Mouse (Mus musculus) lung, postnatal 4 days (tissue): ENCODE measurements around the gene Cblb.

Experiments
- DNase-seq, 2 experiments: peaks; one replicate each; pipeline ENCODE4 v3.0.0; 2021

The Cblb gene

DNA sequence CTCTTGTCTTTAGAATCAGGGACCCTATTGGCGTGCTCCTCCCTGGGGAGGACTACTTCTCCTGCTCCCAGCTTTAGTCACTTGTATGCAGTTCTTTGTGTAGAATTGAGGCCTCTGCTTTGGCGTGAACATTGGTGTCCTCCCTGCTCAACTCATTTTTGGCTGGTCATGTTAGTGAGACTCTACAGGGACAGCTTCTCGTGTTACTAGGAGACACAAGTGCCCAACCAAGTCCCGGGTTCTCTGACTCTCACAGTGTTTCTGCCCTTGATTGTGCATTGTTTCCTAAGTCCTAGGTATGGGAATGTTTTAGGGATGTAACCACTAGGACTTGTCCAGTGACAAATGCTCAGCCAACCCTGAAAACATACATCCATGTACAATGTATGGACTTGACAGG is 9.9 kb downstream of the Cblb start:
- DNase-seq: no peak

DNA sequence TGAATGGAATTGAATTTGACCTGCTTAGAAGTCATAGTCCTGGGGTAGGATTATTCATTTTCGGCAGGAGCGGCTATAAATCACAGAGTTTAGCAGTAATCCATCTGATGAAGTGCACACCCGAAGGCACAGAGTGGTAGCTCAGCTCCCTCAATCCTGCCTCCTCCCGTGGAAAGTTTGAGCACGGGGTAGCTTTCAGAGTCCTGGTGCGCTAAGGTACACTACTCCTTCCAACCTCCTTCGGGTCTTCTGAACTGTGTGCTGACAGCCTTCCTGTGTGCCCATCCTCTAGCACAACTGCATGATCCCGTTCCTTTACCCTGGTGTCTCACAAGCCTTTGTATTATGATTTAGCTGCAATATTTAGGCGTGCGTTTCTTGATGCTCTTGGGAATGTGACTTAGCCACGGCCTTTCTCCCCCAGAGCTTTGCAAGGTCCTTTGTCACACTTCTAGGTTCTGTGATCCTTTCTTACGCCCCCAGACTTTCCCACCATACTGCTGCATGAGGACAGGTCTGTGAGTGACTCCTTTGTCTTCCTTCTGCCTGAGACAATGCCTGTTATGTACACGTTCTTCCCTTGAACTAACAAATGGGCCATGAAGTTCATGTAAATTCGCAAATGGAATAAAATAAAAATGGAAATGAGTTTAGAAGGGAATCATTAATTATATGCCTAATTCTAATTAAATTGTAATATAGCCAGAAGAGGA is 11.8 kb downstream of the Cblb start:
- DNase-seq: no peak

DNA sequence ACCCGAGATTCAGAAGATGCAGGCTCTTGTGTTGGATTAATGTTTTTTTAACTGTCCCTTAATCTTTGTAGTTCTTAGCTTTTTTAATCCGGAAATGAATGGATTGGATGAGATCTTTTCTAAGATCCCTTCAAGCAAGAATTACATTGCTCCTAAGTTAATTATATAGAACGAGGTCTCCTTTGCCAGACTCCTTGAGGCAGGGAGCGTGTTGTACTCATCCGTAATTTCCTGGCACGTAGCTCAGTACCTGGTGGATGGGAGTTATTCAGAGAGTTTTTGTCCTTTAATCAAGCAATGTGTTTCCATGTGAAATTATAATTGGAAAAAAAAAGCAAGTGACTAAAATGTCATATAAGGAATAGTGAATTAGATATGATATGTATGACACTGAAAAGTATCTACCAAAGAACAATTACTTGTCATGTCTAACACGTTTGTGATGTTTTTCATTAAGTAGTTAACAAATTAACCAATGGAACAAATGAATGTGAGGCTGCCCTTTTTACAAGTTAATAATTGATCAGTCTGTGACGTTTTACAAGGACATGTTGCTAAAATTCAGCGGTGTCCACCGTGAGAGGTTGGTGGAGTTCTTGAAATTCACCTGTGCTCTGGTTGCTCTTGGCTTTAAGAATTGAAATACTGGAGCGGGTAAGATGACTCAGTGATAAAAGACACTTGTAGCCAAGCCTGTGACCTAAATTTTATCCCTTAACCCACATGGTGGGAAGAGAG is 12.5 kb downstream of the Cblb start:
- DNase-seq: no peak

GRCm38 (mm10) chr16:52044518-52044917 is 13.5 kb downstream of the Cblb start:
- DNase-seq: no peak

DNA sequence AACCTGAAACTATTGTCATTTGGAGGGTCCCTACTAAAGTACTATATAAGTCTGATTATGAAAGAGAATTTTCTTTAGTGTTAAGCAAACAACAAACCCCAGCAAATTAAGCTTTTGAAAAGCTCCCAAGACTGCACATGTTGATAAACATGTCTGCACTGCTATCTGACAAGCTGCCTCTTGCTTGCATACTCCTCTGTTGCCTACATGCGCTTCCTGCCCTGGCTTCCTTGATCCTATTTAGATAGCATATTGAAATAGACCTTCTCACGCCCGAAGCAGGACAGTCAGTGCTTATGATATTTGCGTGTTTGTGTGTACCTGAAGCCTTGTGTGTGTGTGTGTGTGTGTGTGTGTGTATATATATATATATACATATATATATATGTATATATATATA is 14.0 kb downstream of the Cblb start:
- DNase-seq: no peak

GRCm38 (mm10) chr16:52046464-52046863 is 15.4 kb downstream of the Cblb start:
- no peak for DNase-seq

DNA sequence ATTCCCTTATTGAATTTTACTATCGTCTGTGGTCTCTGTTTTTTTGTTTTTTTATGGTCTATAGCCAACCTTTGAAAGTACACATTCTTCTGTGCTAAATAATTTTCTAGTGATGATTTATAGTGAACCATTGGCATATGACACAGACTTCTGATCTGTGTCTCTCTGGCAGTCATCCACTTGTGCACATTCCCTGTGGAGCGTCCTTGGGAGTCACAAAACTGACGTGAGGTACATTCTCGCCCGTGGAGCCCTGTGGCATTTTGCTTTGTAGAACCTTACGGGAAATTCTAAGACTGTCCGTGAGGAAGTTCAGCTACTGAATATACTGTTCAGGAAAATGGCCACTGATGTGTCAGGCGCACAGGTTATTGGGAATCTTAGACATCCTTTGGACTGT is 20.1 kb downstream of the Cblb start:
- DNase-seq: no peak

- DNase-seq: no peak
Observed at GRCm38 (mm10) chr16:52052734-52053133, 21.7 kb downstream of the Cblb start.

- DNase-seq: no peak
Observed at GRCm38 (mm10) chr16:52055236-52055635, 24.2 kb downstream of the Cblb start.

DNA sequence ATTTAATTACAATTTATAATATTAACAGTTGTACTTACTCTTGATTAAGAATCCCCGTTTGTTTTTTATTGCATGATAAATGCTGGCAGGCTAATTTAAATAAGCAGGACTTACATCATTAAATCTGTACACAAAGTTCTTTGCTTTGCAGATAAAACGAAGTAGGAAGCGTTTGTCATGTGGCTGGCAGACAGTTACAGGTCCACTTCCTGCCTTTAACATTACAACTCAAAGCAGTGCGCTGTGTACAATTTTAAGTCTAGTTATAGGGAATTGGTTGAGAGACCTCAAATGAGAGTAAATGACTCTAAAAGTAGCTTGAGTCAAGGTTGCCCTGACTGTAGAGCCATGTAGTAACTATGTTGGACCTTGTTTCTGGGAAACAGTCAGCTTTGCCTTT is 25.1 kb downstream of the Cblb start:
- no peak for DNase-seq

DNA sequence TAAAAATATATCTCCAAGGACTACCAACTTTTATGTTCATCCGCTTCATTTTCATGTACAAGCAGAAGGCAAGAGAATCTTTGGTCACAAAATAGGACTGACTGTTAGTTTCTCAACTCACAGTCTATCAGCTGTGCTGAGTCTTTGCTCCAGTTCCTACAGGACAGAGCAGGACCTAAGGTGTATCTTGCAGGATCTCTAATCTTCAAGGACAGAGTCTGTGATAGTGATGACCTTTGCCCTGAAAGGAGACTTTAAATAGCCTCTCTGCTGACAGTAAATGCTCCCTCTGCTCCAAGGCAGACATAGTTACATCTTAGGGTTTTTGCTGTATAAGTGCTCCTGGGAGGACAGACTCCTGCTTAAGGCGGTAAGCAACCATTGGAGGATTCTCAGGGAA is 26.3 kb downstream of the Cblb start:
- DNase-seq: no peak

GRCm38 (mm10) chr16:52059535-52059934 is 28.5 kb downstream of the Cblb start:
- DNase-seq: no peak

- DNase-seq: peak; percentile 69 to 81
Observed at GRCm38 (mm10) chr16:52060100-52060719, 29.2 kb downstream of the Cblb start.

DNA sequence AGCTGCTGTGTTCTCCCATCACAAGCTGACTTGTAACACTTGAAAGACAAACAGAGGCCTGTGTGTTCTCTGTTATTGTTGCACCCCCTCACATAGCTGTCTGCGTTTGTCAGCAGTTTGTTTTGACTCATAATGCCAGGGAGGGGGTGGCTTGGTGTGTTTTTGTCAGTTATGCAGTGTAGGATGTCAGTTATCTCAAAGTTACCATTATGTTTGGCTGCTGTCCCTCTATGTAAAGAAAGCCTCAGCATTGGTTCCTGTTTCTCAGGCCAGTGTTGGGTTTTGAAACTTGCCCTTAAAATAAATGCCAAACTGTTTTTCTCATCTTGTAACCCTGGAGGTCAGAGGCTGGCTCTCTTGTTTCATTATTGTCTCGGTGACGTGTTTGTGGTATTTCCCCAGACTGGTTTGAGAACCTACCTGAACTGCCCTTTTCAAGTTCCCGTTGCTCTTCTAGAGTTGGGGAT is 30.0 kb downstream of the Cblb start:
- DNase-seq: peak in 1 of 2 experiments; percentile 34

DNA sequence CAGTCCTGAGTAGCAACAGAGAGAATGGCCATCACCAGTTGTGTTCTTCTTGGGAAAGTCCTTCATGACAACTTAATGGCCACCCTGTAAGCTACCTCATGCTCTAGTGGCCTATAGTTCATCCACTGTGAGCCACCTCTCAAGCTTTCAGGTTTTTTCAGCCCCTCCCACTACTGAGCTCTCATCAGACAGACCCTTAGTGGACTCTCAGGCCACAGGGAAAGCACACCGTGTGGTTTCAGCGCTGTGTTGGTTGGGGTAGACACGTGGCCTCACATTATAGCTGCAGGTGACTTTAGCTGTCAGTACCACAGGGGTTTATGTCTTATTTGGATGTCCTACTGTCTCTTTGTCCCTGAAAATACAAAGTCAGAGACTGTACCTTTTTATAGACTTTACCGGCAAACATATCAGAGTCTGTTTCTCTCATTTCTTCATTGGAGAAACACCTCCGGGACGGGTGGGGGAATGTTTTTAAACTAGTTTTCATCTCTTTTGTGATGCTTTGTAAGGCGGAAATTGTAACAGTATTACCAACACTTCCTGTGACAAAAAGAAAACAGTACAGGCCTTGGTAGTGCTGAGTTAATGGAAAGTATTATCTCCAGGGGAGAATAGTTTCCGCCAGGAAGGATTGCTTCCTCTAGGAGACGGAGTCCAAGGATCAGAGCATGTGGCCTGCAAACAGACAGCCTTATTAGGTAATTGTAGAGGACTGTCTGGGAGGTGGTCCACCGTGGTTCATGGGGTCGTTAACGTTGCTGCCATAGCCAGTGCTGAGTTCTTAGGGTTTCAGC is 33.5 kb downstream of the Cblb start:
- no peak for DNase-seq

- no peak for DNase-seq
Observed at GRCm38 (mm10) chr16:52067632-52068516, 36.8 kb downstream of the Cblb start.

DNA sequence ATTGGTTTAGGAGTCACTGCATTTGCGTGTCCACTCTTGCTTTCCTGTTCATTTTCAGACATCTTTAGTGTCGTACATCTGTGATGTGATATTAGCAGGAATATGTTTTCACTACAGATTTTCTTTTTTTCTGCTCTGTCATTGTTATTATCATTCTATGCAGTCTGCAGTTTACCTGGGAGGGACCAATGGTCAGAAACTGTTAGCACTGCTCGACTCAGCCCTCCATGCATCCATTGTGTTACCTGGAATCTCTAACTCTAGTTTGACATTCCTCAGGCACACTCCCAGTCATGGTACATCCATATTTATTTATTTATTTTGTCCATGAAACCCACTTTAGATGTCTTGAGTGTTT is 37.5 kb downstream of the Cblb start:
- no peak for DNase-seq

DNA sequence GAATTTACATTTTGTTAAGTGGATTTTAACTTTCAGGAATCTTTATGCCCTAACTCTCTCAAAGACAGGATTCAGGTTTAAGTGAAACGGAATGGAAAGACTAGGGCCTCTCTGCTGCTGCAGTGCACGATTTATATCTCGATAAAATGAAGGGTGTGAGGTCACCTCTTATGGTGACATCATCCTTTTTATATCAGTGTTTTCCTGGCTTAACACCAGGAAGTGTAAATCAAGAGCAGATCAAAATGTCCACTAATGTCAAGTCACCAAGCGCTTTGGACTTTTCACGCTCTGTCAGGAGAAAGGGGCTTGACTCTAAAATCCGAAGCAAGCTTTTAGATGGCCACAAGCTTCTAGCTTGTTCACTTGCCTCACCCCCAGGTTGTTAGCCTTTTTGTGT is 38.6 kb downstream of the Cblb start:
- DNase-seq: no peak

DNA sequence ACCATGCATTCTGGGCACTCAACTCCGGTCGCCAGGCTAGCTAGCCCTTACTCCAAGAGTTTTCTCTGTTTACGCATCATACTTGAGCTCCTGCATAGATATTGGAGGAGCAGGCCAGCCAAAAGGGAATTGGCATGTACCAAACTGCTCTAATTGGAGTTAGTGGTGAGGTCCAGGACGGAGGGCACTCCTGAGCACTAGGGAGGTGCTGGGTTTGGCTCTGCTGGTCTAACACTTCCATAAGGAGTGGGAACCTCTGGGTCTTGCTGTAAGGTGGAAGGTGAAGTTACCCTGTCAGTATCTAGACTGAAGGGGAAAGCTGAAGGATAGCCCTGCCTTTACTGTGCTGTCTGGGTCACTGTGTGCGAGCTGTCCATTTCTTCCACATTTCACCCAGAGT is 39.1 kb downstream of the Cblb start:
- no peak for DNase-seq

- DNase-seq: no peak
Observed at GRCm38 (mm10) chr16:52071290-52071689, 40.3 kb downstream of the Cblb start.

- peak in 1 of 2 experiments; percentile 44 for DNase-seq
Observed at GRCm38 (mm10) chr16:52071766-52072209, 40.8 kb downstream of the Cblb start.

DNA sequence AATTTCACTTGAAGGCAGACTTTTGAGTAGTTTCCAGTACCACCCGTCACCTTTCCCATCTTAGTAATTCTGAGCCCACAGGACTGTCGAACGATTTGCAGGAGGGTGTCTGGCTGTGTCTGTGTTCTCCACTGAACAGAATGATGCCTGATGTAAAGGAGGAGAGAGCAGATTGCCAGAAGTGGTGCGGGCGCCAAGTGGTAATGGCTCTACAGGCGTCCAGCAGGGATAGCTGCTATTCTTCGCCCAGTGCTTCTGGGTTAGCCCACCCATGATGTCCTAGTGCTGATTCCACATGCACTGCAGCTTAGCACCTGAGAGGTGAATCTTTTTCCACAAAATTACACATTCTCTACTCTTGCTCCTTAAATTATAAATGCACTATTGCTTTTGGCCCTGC is 45.6 kb downstream of the Cblb start:
- no peak for DNase-seq
